Mouse (Mus musculus) layer of hippocampus, adult 2 months (tissue): ENCODE results near the gene Gm10715. TPM values are rescaled to one million over a fixed set of nuclear protein-coding genes. Genes with fewer than 3 reads are reported as not detected.
A peak's percentile ranks its signal among the peaks of the same experiment; 100 is the strongest.
"Not testable (repeated sequence)": the region's sequence is repeated elsewhere in the genome, so short reads cannot be mapped to it uniquely, and the experiment has no call there.

Experiments used
- DNase-seq, 2 experiments: peaks; one replicate each; pipeline ENCODE4 v3.0.0; 2022; ENCODE audit warnings: low spot score in 2 of 2
- H3K27ac ChIP-seq: fragments of 200-600 bp; 2 replicates; pipeline ENCODE4 v1.8.1; 2022
- H3K4me3 ChIP-seq: fragments of 200-600 bp; 2 replicates; pipeline ENCODE4 v1.8.1; 2022; ENCODE audit warnings: mild to moderate bottlenecking
- microRNA-seq, 2 experiments: library from miRNA; unstranded; fragments of <30 nt; microRNA quantifications; one replicate each; pipeline ENCODE4 v1.2.0; 2021
- total RNA-seq, 2 experiments: library from RNA; stranded (reverse); gene quantifications; 2 replicates each; pipeline ENCODE4 v1.2.3; 2021

Gm10715 gene
- total RNA-seq, 2 experiments from 2014 or later: not detected

GRCm38 (mm10) chr9:3023312-3023984, 13.2 kb upstream of the Gm10715 start, which contains the start of gene Gm10718:
Gm10718 (plus strand) TSS chr9:3023547.
- H3K27ac ChIP-seq, H3K4me3 ChIP-seq: not testable (repeated sequence)
- DNase-seq: peak; percentile 64 to 70

GRCm38 (mm10) chr9:3023985-3024648, 12.6 kb upstream of the Gm10715 start:
- not testable (repeated sequence) for H3K27ac ChIP-seq, H3K4me3 ChIP-seq
- peak; percentile 99 to 100 for DNase-seq

- not testable (repeated sequence) for H3K4me3 ChIP-seq, H3K27ac ChIP-seq
- peak; percentile 72 to 78 for DNase-seq
These were observed 11.7 kb upstream of the Gm10715 start, which contains the start of gene Gm10717 for GRCm38 (mm10) chr9:3024912-3025467. Gm10717 (plus strand) TSS chr9:3025417.

- not testable (repeated sequence) for H3K4me3 ChIP-seq, H3K27ac ChIP-seq
- DNase-seq: peak; percentile 77 to 85
These were observed 11.0 kb upstream of the Gm10715 start for GRCm38 (mm10) chr9:3025653-3026052.

GRCm38 (mm10) chr9:3026136-3026535, 10.5 kb upstream of the Gm10715 start:
- H3K4me3 ChIP-seq, H3K27ac ChIP-seq, DNase-seq: not testable (repeated sequence)

- H3K4me3 ChIP-seq, DNase-seq, H3K27ac ChIP-seq: not testable (repeated sequence)
These were observed 9.9 kb upstream of the Gm10715 start for GRCm38 (mm10) chr9:3026741-3027140.

GRCm38 (mm10) chr9:3027200-3027599, 9.5 kb upstream of the Gm10715 start:
- not testable (repeated sequence) for H3K27ac ChIP-seq, H3K4me3 ChIP-seq, DNase-seq

- not testable (repeated sequence) for H3K4me3 ChIP-seq, H3K27ac ChIP-seq
- peak; percentile 58 to 70 for DNase-seq
These were observed 7.2 kb upstream of the Gm10715 start for GRCm38 (mm10) chr9:3029276-3030000.

GRCm38 (mm10) chr9:3030677-3031318, 5.9 kb upstream of the Gm10715 start:
- H3K27ac ChIP-seq, DNase-seq, H3K4me3 ChIP-seq: not testable (repeated sequence)

GRCm38 (mm10) chr9:3034299-3034698, 2.4 kb upstream of the Gm10715 start, which contains the start of gene Gm17535:
Gm17535 (plus strand) TSS chr9:3034599.
- H3K4me3 ChIP-seq, DNase-seq, H3K27ac ChIP-seq: not testable (repeated sequence)

GRCm38 (mm10) chr9:3038161-3038560, 1.5 kb downstream of the Gm10715 start:
- H3K27ac ChIP-seq, DNase-seq, H3K4me3 ChIP-seq: not testable (repeated sequence)

Small RNA genes lying within 50 kb of the gene (microRNA-seq; reads per million reads assigned to microRNA genes)
- gene Mir101c: 0 reads per million in 2 experiments

Other genes starting within 250 kb of the Gm10715 start
- gene Gm10722, start 36.0 kb upstream of the Gm10715 start, total RNA-seq: not detected
- not detected for gene Gm11168, start 33.5 kb upstream of the Gm10715 start, total RNA-seq
- under 1 TPM in 1 of 2 experiments, not detected in 1; 0.56 TPM for gene Gm10721, start 23.7 kb upstream of the Gm10715 start, total RNA-seq
- gene Gm10720, start 21.2 kb upstream of the Gm10715 start, total RNA-seq: not detected
- gene Gm10719, start 19.5 kb upstream of the Gm10715 start, total RNA-seq: under 1 TPM in 1 of 2 experiments, not detected in 1; 0.95 TPM
- 1 to 10 TPM in 1 of 2 experiments, not detected in 1; 1.2 TPM for gene Gm10718, start 13.3 kb upstream of the Gm10715 start, total RNA-seq
- not detected for gene Gm10717, start 11.5 kb upstream of the Gm10715 start, total RNA-seq
- not detected for gene Gm17535, start 2.3 kb upstream of the Gm10715 start, total RNA-seq